Mouse (Mus musculus): ENCODE results near the gene Tradd. TPM values are rescaled to one million over a fixed set of nuclear protein-coding genes. Genes with fewer than 3 reads are reported as not detected.

Gene Tradd
- polyA plus RNA-seq, 1 experiment from 2014 or later, result 18.3 TPM

DNA sequence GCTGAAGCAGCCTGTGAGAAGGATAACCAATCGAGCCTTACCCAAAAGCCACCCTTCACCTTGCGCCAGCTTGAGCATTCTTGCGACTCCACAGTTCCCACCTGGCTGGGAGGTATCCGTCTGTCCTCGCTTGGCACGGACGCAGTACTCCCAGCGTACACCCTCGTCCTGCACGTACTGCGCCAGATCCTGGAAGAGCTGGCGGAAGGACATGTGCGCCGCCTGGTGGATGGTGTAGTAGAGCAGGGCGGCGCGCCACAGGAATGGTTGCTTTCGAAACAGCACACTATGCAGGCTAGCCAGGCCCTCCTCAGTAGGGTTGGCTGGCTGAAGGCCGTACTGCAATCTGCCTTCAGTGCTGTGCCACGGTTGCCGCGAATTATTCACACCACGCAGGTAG, 18.7 kb upstream of the Tradd start:
- H3K27me3 ChIP-seq (replicated peaks), result peaks cover 66% of the 10 kb centered on the region
- WGBS, result 25% methylated on average over 23 of the region's 23 CpGs
- 0 out of 2 replicates have a peak overlapping the region, but pooled peaks have one; percentile 8 for H3K4me3 ChIP-seq
- no peak overlapping the region for H3K27ac ChIP-seq (replicated peaks)
- no peak overlapping the region for H3K9ac ChIP-seq
- H3K36me3 ChIP-seq, result peaks cover 20% of the 10 kb centered on the region
- H3K4me1 ChIP-seq, result peaks cover 18% of the 10 kb centered on the region
- H3K4me2 ChIP-seq, result no peak overlapping the region; the same call in 1 of the 2 replicates
- ATAC-seq (ENCODE audit: extremely low read depth, insufficient number of reproducible peaks, low FRiP score, low TSS enrichment), result no peak
- H3K9me3 ChIP-seq, result no peaks in the 10 kb centered on the region

GRCm38 (mm10) chr8:105282239-105282638, 17.8 kb upstream of the Tradd start:
- Histone ChIP-seq H3K27ac (replicated peaks) (no peak overlapping the region), H3K9me3 (no peaks in the 10 kb centered on the region), H3K27me3 (replicated peaks) (peaks cover 74% of the 10 kb centered on the region), H3K4me2 (no peak overlapping the region), H3K9ac (no peak overlapping the region), H3K36me3 (peaks cover 20% of the 10 kb centered on the region), H3K4me1 (peaks cover 17% of the 10 kb centered on the region), H3K4me3 (no peak overlapping the region)
- no peak for ATAC-seq (ENCODE audit: extremely low read depth, insufficient number of reproducible peaks, low FRiP score, low TSS enrichment)
- 53% methylated on average over 4 of the region's 4 CpGs for WGBS

DNA sequence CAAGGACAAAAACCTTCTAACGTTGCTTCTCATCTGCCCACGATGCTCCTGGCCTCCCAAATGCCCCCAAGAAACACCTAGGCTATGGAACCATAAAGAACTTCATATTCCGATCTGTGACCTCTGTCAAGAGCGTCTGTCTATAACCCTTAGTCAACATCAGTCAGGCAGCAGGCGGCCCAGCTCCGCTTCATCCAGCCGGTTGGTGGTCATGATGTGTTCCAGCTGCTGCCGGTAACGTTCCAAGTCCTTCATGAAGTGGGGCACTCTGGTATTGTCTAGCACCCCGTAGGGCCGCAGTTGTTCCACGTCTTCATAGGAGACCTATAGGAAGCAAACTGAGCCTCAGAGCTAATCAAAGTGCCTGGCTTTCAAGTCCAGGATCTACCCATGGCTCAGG, 17.4 kb upstream of the Tradd start:
- 83% methylated on average over 12 of the region's 12 CpGs for WGBS
- no peak overlapping the region for H3K4me2 ChIP-seq
- no peak overlapping the region for H3K4me3 ChIP-seq
- no peak overlapping the region for H3K27ac ChIP-seq (replicated peaks)
- peaks cover 20% of the 10 kb centered on the region for H3K36me3 ChIP-seq
- H3K27me3 ChIP-seq (replicated peaks), result peaks cover 78% of the 10 kb centered on the region
- no peaks in the 10 kb centered on the region for H3K9me3 ChIP-seq
- H3K4me1 ChIP-seq, result peaks cover 17% of the 10 kb centered on the region
- H3K9ac ChIP-seq, result no peak overlapping the region
- ATAC-seq (ENCODE audit: extremely low read depth, insufficient number of reproducible peaks, low FRiP score, low TSS enrichment), result no peak

- no peak for ATAC-seq (ENCODE audit: extremely low read depth, insufficient number of reproducible peaks, low FRiP score, low TSS enrichment)
- H3K27ac ChIP-seq (replicated peaks), result no peak overlapping the region
- no peak overlapping the region for H3K9ac ChIP-seq
- peaks cover 82% of the 10 kb centered on the region for H3K27me3 ChIP-seq (replicated peaks)
- peaks cover 30% of the 10 kb centered on the region for H3K4me1 ChIP-seq
- H3K36me3 ChIP-seq, result peaks cover 20% of the 10 kb centered on the region
- H3K4me2 ChIP-seq, result no peak overlapping the region
- H3K4me3 ChIP-seq, result no peak overlapping the region
- no peaks in the 10 kb centered on the region for H3K9me3 ChIP-seq
- 65% methylated on average over 3 of the region's 3 CpGs for WGBS
Measured at GRCm38 (mm10) chr8:105280567-105280966, 16.2 kb upstream of the Tradd start.

DNA sequence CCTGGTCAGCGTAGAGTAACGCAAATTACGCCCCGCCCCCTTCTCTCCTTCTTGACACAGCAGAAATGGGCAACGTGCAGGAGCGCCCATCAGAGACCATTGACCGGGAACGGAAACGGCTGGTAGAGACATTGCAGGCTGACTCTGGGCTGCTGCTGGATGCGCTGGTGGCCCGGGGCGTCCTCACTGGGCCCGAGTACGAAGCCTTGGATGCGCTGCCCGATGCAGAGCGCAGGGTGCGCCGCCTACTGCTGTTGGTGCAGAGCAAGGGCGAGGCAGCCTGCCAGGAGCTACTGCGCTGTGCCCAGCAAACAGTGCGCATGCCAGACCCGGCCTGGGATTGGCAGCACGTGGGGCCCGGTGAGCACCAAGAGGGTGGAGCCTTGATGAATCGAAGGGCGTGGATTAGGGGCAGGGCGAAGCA, 14.5 kb upstream of the Tradd start:
- 4% methylated on average over 28 of the region's 28 CpGs for WGBS
- Histone ChIP-seq H3K9me3 (no peaks in the 10 kb centered on the region), H3K36me3 (peaks cover 16% of the 10 kb centered on the region), H3K27ac (replicated peaks) (no peak overlapping the region), H3K4me2 (peak overlapping the region; percentile 68), H3K27me3 (replicated peaks) (peaks cover 91% of the 10 kb centered on the region), H3K4me1 (peaks cover 34% of the 10 kb centered on the region), H3K4me3 (peak overlapping the region; percentile 41), H3K9ac (peak overlapping the region; percentile 66)
- ATAC-seq (ENCODE audit: extremely low read depth, insufficient number of reproducible peaks, low FRiP score, low TSS enrichment), result no peak

DNA sequence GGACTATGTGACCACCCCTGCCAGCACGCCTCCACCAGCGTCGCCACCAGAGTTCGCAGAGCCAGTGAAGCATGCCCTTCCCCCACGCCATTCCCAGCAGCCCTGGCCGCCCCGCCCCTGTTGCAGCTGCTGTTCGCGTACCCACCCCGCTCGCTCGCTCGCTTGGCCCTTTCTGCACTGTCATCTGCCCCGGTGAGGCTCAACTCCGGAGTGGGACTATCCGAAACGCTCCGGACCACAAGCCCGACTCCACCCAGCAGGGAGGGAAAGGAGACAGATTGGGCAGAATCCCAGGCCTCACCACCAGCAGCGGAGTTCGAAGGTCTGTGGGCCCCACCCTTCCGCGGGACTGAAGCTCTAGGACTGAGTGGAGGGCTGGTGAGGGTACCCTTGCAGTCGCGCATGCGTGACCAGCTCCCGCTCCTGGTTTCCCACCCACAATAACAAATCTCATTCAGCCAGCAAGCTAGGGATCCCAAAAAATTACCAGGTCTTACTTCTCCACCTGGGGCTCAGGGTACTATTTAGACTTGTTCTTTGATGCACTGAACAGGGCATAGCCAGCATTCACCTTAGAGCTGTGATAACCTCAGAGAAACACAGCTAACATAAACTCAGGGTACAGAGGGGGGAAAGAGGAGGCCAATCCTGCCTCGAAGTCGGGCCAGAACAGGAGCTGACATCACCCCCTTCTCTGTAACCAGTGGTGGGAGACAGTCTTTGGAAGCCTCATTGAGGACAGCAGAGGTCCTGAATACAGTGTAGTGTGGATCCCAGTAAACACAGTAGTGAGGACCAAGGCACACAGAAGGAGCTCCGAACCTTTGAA, 12.1 kb upstream of the Tradd start:
- 2% methylated on average over 30 of the region's 30 CpGs for WGBS
- peak; percentile 49 for ATAC-seq (ENCODE audit: extremely low read depth, insufficient number of reproducible peaks, low FRiP score, low TSS enrichment)
- Histone ChIP-seq H3K9ac (peak overlapping the region; percentile 77), H3K36me3 (peaks cover 3% of the 10 kb centered on the region), H3K9me3 (no peaks in the 10 kb centered on the region), H3K27me3 (replicated peaks) (peaks cover 96% of the 10 kb centered on the region), H3K4me3 (peak overlapping the region; percentile 54), H3K4me1 (peaks cover 30% of the 10 kb centered on the region), H3K4me2 (peak overlapping the region; percentile 81), H3K27ac (replicated peaks) (no peak overlapping the region)

- Histone ChIP-seq H3K4me2 (peak within 1 kb of the TSS; percentile 81), H3K36me3 (no peaks in the 10 kb centered on the region; the same call in 1 of the 2 replicates), H3K27ac (replicated peaks) (no peak within 1 kb of the TSS), H3K9me3 (no peaks in the 10 kb centered on the region), H3K4me1 (peaks cover 32% of the 10 kb centered on the region), H3K27me3 (replicated peaks) (peaks cover 100% of the 10 kb centered on the region), H3K4me3 (peak within 1 kb of the TSS; percentile 54), H3K9ac (peak within 1 kb of the TSS; percentile 77)
- WGBS, result 12% methylated on average over 10 of the region's 10 CpGs
- ATAC-seq (ENCODE audit: extremely low read depth, insufficient number of reproducible peaks, low FRiP score, low TSS enrichment), result no peak
Measured at GRCm38 (mm10) chr8:105275840-105276239, 11.4 kb upstream of the Tradd start, which contains the start of gene Nol3. Gene Nol3 (plus strand): TSS chr8:105276140.

GRCm38 (mm10) chr8:105275387-105275786, 11.0 kb upstream of the Tradd start:
- peaks cover 100% of the 10 kb centered on the region for H3K27me3 ChIP-seq (replicated peaks)
- H3K4me3 ChIP-seq, result peak overlapping the region; percentile 54
- peaks cover 36% of the 10 kb centered on the region for H3K4me1 ChIP-seq
- no peak overlapping the region for H3K27ac ChIP-seq (replicated peaks)
- no peaks in the 10 kb centered on the region for H3K36me3 ChIP-seq
- 12% methylated on average over 11 of the region's 11 CpGs for WGBS
- H3K9me3 ChIP-seq, result no peaks in the 10 kb centered on the region
- peak overlapping the region; percentile 44; the same call in 1 of the 2 replicates for H3K9ac ChIP-seq
- H3K4me2 ChIP-seq, result peak overlapping the region; percentile 81
- no peak for ATAC-seq (ENCODE audit: extremely low read depth, insufficient number of reproducible peaks, low FRiP score, low TSS enrichment)

- Histone ChIP-seq H3K27ac (replicated peaks) (no peak overlapping the region), H3K36me3 (no peaks in the 10 kb centered on the region), H3K4me1 (peaks cover 39% of the 10 kb centered on the region), H3K4me3 (peak overlapping the region; percentile 10; the same call in 1 of the 2 replicates), H3K27me3 (replicated peaks) (peaks cover 100% of the 10 kb centered on the region), H3K9me3 (0 out of 2 replicates have a peak, but pooled peaks cover 6% of the 10 kb centered on the region), H3K9ac (no peak overlapping the region), H3K4me2 (peak overlapping the region; percentile 96; the same call in 1 of the 2 replicates)
- no peak for ATAC-seq (ENCODE audit: extremely low read depth, insufficient number of reproducible peaks, low FRiP score, low TSS enrichment)
- 5% methylated on average over 11 of the region's 11 CpGs for WGBS
Measured at GRCm38 (mm10) chr8:105270916-105271186, 6.4 kb upstream of the Tradd start.

DNA sequence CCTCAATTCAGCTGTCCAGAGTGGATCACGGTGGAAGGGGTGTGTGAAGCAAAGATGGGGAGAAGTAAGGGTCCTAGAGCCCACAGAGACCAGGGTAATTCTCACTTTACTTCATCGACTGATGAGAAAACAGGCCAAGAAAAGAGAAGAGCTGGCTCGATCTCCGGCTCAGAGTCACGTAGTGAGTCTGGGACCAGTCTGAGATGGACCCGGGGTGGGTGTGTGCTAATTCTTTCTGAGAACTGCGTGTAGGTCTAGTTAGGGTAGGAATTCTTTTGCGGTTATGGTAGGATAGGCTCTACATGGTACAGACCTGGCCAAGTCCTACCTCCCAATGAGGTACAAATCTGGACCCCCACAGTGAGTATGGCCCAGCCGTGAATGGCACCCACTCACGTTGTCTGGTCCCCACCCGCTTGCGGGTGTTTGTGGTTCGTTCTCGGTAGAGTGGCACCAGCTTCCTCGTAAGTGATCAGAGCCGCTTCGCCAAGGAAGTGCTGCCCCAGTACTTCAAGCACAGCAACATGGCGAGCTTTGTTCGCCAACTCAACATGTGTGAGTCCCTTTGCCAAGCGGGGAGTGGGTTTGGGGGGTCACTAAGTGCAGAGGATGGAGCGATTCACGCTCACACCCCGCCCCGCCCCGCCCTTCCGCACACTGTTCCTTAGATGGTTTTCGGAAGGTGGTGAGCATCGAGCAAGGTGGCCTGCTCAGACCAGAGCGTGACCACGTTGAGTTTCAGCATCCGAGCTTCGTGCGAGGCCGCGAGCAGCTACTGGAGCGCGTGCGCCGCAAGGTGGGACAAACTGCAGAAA, 5.9 kb upstream of the Tradd start:
- Histone ChIP-seq H3K36me3 (no peaks in the 10 kb centered on the region), H3K27ac (replicated peaks) (no peak overlapping the region), H3K27me3 (replicated peaks) (peaks cover 99% of the 10 kb centered on the region), H3K4me2 (peak overlapping the region; percentile 96), H3K9ac (peak overlapping the region; percentile 74; the same call in 1 of the 2 replicates), H3K9me3 (0 out of 2 replicates have a peak, but pooled peaks cover 6% of the 10 kb centered on the region), H3K4me1 (peaks cover 34% of the 10 kb centered on the region), H3K4me3 (peak overlapping the region; percentile 60)
- WGBS, result 6% methylated on average over 39 of the region's 39 CpGs
- ATAC-seq (ENCODE audit: extremely low read depth, insufficient number of reproducible peaks, low FRiP score, low TSS enrichment), result no peak

- no peak for ATAC-seq (ENCODE audit: extremely low read depth, insufficient number of reproducible peaks, low FRiP score, low TSS enrichment)
- peaks cover 93% of the 10 kb centered on the region for H3K27me3 ChIP-seq (replicated peaks)
- peak within 1 kb of the TSS; percentile 60 for H3K4me3 ChIP-seq
- WGBS, result under 1% methylated on average over 42 of the region's 42 CpGs
- H3K36me3 ChIP-seq, result no peaks in the 10 kb centered on the region
- H3K27ac ChIP-seq (replicated peaks), result no peak within 1 kb of the TSS
- H3K4me1 ChIP-seq, result peaks cover 40% of the 10 kb centered on the region
- 0 out of 2 replicates have a peak, but pooled peaks cover 6% of the 10 kb centered on the region for H3K9me3 ChIP-seq
- H3K9ac ChIP-seq, result peak within 1 kb of the TSS; percentile 74
- peak within 1 kb of the TSS; percentile 96 for H3K4me2 ChIP-seq
Measured at GRCm38 (mm10) chr8:105269461-105269947, 5.1 kb upstream of the Tradd start, which contains the start of gene Hsf4. Gene Hsf4 (plus strand): TSS chr8:105269801.
